Mouse (Mus musculus) heart, postnatal 14 days (tissue): Measurements from ENCODE around the gene Musk. TPM values are rescaled to one million over a fixed set of nuclear protein-coding genes. Genes with fewer than 3 reads are reported as not detected.
A peak's percentile ranks its signal among the peaks of the same experiment; 100 is the strongest.

Source experiments
- DNase-seq, 2 experiments: peaks; one replicate each; pipeline ENCODE4 v3.0.0; 2021 to 2022
- intact Hi-C: fragments of 180-260 bp; cut with DNase I; formaldehyde crosslinking; loops from one replicate; pipeline ENCODE4 v1.15.1; 2025
- total RNA-seq, 2 experiments: library from RNA; stranded (reverse); gene quantifications; 2 replicates each; pipeline ENCODE4 v1.2.3; 2021

Musk gene
- total RNA-seq, 2 experiments from 2014 or later: 0.78 to 0.98 TPM

GRCm38 (mm10) chr4:58307421-58307820 is 21.7 kb downstream of the Musk start:
- intact Hi-C loops: no loop called here
- no peak for DNase-seq

DNA sequence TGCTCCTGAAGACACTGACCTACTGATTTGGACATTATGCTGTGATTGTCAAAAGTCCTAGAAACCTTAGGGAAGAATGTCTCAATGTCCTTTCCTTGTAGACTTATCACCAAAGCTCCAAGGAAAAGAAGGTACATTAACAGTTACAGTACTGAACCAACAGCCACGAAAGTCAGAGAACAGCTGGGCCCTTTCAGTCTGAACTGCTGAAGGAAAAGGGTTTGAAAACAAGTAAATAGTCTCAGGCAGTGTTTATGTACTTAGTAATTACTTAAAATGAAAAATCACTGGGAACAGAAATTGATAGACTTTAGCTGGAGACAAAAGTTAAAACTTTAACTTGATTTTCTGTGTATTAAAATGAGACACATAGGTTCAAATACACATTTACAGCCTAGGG is 27.6 kb downstream of the Musk start:
- intact Hi-C loops: no loop called here
- no peak for DNase-seq

- no peak for DNase-seq
- intact Hi-C loops: no loop called here
Observed at GRCm38 (mm10) chr4:58314942-58315508, 29.3 kb downstream of the Musk start.

DNA sequence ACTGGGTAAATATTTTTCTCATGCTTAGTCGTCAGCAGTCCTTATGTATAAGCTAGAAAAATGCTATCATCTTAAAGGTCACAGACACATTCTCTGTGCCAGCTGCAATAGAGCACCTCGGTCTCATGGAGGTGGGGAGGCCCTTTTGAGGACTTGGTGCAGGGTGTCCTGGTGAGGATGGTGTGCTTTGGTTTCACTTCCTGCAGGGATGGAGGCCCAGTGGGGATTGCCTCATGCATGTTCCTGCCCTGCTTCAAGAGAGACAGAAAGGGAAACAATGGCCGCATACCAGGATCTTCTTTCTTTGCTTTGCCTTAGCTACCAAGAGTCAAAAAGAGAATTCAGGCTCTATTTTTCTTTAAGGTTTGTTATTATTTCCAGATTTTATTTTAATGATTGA is 31.8 kb downstream of the Musk start:
- DNase-seq: no peak
- intact Hi-C loops: no loop called here

DNA sequence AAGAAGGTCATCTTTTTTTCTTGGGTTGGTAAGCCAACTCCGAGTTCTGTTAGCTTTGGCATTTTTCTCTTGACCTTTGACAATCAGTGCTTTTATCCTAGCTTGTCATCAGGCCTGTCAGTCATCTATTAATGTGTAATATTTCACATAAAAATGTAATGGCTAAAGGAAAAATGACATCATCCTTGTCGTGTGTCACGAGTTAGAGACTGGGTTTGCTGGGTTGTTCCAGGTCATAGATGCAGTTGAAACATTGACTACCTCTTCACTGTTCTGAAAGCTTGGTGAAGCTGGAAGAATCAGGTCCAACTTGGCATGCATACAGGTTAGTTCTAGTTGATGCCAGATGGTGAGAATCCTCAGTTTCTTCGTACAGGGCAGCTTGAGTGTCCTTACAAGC is 34.5 kb downstream of the Musk start:
- DNase-seq: no peak
- intact Hi-C loops: no loop called here

- DNase-seq: no peak
- intact Hi-C loops: no loop called here
Observed at GRCm38 (mm10) chr4:58326746-58327145, 41.0 kb downstream of the Musk start.

GRCm38 (mm10) chr4:58328231-58328630 is 42.5 kb downstream of the Musk start:
- intact Hi-C loops: no loop called here
- no peak for DNase-seq

DNA sequence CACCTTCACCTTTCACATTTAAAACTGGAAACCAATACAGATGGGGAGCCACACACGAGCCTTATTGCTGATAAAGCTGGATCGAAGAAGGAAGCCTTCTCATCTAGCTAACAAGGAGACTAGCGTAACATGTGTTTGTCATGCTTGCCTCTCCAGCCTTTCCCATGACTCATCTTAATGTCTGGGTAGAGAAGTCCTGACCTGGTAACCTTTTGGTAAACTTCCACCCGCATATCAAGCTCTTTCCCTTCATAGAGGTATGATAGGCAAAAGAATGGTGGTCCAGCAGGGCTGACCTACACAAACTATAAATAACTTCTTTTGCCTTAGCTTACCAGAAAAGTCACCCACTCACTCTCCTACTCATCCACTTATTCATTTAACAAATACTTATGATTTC is 44.3 kb downstream of the Musk start:
- DNase-seq: no peak
- intact Hi-C loops: no loop called here

- intact Hi-C loops: no loop called here
- no peak for DNase-seq
Observed at GRCm38 (mm10) chr4:58330864-58331638, 45.3 kb downstream of the Musk start.

GRCm38 (mm10) chr4:58332394-58332793 is 46.6 kb downstream of the Musk start:
- intact Hi-C loops: no loop called here
- DNase-seq: no peak

DNA sequence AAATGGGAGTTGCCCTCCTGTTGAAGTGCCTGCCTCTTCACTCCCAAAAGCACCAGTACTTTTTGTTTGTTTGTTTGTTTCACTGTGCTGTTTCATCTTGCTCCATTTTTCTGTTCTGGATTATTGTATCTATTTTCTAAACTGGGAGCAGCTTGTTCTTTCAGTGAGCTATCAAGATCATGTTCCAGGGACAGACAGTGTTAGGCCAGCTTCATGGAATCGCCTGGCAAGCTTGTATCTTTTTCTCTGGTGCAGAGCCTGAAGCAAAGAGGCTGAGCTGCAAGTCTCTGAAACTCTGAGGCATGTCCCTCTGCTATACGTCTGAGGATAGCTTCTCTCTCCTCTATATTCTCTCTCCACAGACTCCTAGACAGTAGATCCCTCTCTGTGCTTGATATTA is 50.5 kb downstream of the Musk start:
- no peak for DNase-seq
- intact Hi-C loops: no loop called here

GRCm38 (mm10) chr4:58339226-58339625 is 53.5 kb downstream of the Musk start:
- intact Hi-C loops: no loop called here
- DNase-seq: no peak

DNA sequence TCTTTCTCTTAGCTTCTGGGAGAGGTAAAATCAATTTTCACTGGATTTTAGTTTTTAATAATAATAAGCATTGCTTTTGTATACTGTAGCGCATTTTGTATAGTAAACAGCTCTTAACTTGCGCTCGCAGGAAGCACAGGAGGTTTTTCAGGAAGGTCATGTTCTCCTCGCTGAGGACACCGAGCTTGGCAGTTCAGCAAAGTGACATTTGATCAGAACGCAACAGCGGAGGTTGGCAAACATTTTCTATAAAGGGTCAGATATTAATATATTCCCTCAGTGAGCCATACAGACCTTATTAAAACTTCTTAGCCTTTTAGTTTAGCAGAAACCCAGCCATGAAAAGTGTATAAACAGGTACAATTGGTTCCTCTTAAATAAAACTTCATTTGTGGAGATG is 64.4 kb downstream of the Musk start:
- intact Hi-C loops: no loop called here
- no peak for DNase-seq

GRCm38 (mm10) chr4:58351165-58351564 is 65.4 kb downstream of the Musk start:
- intact Hi-C loops: no loop called here
- no peak for DNase-seq

GRCm38 (mm10) chr4:58351590-58351989 is 65.8 kb downstream of the Musk start:
- intact Hi-C loops: no loop called here
- DNase-seq: no peak

- intact Hi-C loops: no loop called here
- no peak for DNase-seq
Observed at GRCm38 (mm10) chr4:58358996-58359395, 73.2 kb downstream of the Musk start.

DNA sequence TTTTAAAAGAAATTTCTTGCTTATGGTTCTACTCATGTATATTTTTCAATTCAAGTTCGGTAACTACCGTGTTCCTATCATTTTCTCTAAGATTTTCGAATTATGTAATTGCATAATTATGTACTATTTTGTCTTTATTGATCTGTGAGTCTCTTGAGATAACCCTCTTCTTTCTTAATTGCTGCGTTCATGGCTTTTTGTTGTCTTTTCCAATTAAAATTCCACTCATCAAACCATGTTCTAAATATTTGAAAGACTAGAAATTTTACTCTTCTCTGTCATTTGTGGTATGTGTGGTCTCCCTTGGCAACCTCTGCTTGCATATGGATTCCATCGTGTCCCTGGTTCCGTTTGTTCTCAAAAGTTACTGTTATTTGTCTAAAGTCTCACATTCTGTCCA is 79.6 kb downstream of the Musk start:
- intact Hi-C loops: no loop called here
- DNase-seq: no peak

- intact Hi-C loops: no loop called here
- DNase-seq: no peak
Observed at GRCm38 (mm10) chr4:58371106-58371505, 85.3 kb downstream of the Musk start.

DNA sequence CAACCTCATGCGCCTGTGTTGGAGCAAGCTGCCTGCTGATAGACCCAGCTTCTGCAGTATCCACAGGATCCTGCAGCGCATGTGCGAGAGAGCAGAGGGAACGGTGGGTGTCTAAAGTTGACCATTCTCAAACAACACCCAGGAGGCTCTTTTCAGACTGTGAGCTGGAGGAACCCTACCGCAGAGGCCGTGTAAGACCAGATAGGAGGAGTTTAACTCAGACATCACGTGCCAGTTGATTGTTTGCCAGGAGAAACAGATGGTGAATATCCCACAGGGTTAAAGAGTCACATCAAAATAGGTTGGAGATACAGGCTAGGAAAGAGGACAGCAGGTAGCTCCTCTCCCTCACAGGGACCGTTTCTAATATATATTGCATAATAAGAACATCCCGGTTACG is 87.8 kb downstream of the Musk start:
- intact Hi-C loops: no loop called here
- peak in 1 of 2 experiments; percentile 12 for DNase-seq

- DNase-seq: peak; percentile 47 to 61
- intact Hi-C loops: no loop called here
Observed at GRCm38 (mm10) chr4:58374141-58374870, 88.5 kb downstream of the Musk start.

- no peak for DNase-seq
- intact Hi-C loops: no loop called here
Observed at GRCm38 (mm10) chr4:58379186-58379585, 93.4 kb downstream of the Musk start.

DNA sequence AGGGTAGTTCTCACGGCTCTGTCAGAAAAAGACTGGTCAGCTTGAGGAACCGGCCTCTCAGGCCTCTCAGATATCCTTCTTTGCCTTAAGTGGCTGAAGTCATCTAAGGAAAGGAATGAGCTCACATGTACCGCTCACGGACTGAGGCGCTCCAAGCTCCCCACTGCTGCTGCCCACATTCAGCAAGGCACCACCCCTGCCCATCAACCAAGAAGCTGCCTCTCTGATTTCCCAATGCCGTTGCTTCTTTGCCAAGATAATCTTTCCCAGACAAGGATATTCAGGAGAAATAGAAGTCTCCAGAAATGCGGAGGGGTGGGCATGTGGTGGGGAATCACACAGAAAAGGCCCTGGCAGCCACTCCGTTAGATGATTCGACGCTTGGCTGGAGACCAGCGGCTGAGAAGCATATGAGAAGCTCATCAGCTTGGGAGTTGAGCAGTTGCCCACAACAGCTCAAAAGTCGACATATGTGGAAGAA is 115.1 kb downstream of the Musk start:
- intact Hi-C loops: no loop called here
- peak; percentile 48 to 62 for DNase-seq
